Mouse (Mus musculus) olfactory bulb, adult 2 months (tissue): ENCODE results near the gene Adap1. TPM values are rescaled to one million over a fixed set of nuclear protein-coding genes. Genes with fewer than 3 reads are reported as not detected.

Experiments
- H3K27ac ChIP-seq: fragments of 200-500 bp; 2 replicates; pipeline ENCODE4 v1.5.1; 2012; ENCODE audit warnings: low read depth, low read length; ENCODE audit not compliant: insufficient read depth
- H3K4me1 ChIP-seq: fragments of 200-500 bp; 2 replicates; pipeline ENCODE4 v1.6.1; 2012; ENCODE audit warnings: low read length; ENCODE audit not compliant: control insufficient read depth, insufficient read depth
- H3K4me3 ChIP-seq: fragments of 200-500 bp; 2 replicates; pipeline ENCODE4 v1.5.1; 2012; ENCODE audit warnings: mild to moderate bottlenecking, low read depth, low read length, moderate library complexity; ENCODE audit not compliant: insufficient read depth
- CTCF ChIP-seq: fragments of 200-500 bp; IDR thresholded peaks from 2 replicates; pipeline ENCODE4 v1.5.1; 2012; ENCODE audit warnings: low read depth, mild to moderate bottlenecking, low read length, moderate library complexity; ENCODE audit not compliant: insufficient read depth
- POLR2A ChIP-seq: fragments of 200-500 bp; IDR thresholded peaks from 2 replicates; pipeline ENCODE4 v1.6.1; 2012; ENCODE audit warnings: mild to moderate bottlenecking, low read depth, low read length, moderate library complexity; ENCODE audit not compliant: insufficient read depth
- WGBS: fragments of 180-500 bp; shearing (Covaris S2); methylation state at CpG from one replicate; pipeline ENCODE4 v1.1.7; 2018; 5-methylcytosine and 5-hydroxymethylcytosine counted together
- polyA plus RNA-seq: library from polyadenylated mRNA; stranded (reverse); fragments of >200 nt; gene quantifications from 2 replicates; pipeline ENCODE4 v1.2.4, GENCODE M21; 2012; ENCODE audit warnings: low replicate concordance; ENCODE audit not compliant: missing spikeins, insufficient read depth, insufficient read length

Adap1 gene
- polyA plus RNA-seq, 1 experiment: not detected

GRCm38 (mm10) chr5:139254938-139255337 is 70.5 kb downstream of the Adap1 start:
- 80% methylated on average over 6 of the region's 6 CpGs for WGBS
- TF ChIP-seq POLR2A (no peak), CTCF (no peak)
- Histone ChIP-seq H3K4me3 (no peak overlapping the region), H3K27ac (no peak overlapping the region), H3K4me1 (peaks cover 26% of the 10 kb centered on the region)

DNA sequence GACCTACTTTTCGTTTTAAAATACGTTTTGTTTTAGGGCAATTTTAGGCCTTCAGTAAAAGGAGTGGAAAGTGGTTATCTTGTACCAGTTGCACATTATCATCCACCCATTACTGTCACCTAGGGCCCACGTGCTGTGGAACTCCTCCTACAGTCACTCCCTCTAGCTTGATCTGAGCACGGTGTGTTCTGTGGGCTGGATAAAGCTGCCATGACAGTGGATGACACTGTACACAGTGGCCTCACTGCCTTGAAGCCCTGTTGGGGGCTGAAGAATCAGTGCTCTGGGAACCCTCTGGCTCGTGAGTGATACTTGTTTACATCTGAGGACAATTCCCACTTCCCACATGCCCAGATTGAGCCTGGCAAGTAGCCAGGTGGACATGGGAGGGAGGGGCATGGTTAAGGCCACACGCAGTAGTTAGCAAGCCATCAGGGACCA is 72.1 kb downstream of the Adap1 start:
- 1% methylated on average over 6 of the region's 6 CpGs for WGBS
- Histone ChIP-seq H3K27ac (no peak overlapping the region; the same call in 1 of the 2 replicates), H3K4me1 (peaks cover 24% of the 10 kb centered on the region), H3K4me3 (peak overlapping the region; percentile 89)
- no peak for TF ChIP-seq POLR2A
- TF ChIP-seq CTCF: no peak

GRCm38 (mm10) chr5:139252910-139253245 is 72.5 kb downstream of the Adap1 start:
- peak overlapping the region; percentile 18 for H3K27ac ChIP-seq
- H3K4me3 ChIP-seq: peak overlapping the region; percentile 89
- H3K4me1 ChIP-seq: peaks cover 24% of the 10 kb centered on the region
- WGBS: under 1% methylated on average over 7 of the region's 7 CpGs
- TF ChIP-seq POLR2A (no peak), CTCF (no peak)

DNA sequence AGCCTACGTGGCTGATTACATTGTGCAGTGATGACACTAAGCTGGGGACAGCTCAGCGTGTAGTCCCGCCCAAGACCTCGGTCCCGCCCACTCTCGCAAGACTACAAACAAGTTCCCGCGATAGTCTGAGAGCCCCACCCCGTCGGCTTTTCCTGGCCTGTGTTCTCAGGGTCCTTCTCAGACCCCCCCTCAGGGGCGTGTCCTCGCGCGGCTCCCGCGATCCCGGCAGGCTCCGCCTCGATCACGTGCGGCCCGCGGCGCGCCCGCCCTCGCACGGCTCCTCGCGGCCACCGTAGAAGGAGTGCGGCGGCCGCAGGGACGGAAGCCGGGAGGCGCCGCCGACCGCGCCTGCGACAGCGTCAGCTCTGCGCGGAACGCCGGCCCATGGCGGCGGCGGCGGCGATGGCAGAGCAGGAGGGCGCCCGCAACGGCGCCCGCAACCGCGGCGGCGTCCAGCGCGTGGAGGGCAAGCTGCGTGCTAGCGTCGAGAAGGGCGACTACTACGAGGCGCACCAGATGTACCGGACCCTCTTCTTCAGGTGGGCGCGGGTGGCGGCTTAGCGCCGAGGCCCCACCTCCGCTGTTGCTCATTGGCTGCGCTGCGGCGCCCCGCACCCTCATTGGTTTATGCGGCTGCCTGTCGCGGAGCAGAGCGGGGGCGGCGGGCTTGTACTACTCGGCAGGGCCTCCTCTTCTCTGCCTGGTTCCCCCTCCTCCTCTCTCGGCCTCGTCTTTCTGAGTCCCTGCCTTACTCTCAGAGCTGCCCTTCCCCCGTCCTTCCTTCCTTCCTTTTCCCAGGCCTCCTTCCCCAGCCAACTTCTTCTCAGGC is 73.1 kb downstream of the Adap1 start, which contains the start of gene Get4:
Get4 (plus strand) TSS at position 244 of the 829 bp plus-strand sequence.
- peak within 1 kb of the TSS; percentile 89 for H3K4me3 ChIP-seq
- H3K27ac ChIP-seq: peak within 1 kb of the TSS; percentile 95
- peak; percentile 30; the same call in 1 of the 2 replicates for TF ChIP-seq POLR2A
- TF ChIP-seq CTCF: no peak
- under 1% methylated on average over 90 of the region's 90 CpGs for WGBS
- H3K4me1 ChIP-seq: peaks cover 23% of the 10 kb centered on the region

DNA sequence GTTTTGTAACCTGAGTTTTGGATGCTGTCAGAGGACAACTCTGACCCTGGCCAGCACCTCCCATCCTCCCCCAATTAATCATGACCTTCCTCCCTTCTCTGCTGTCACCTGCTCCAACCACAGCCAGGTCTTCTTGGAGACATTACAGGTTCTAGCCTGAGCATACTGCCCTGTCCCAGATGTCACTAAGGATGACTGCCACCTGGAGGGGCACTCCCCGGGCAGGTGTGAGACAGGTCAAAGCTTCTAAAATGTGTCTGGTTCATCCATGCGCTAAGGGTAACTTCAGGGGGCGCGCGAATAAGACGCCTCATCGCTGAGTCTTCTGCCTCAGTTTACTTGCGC is 73.7 kb downstream of the Adap1 start:
- under 1% methylated on average over 8 of the region's 8 CpGs for WGBS
- TF ChIP-seq POLR2A (no peak), CTCF (no peak)

DNA sequence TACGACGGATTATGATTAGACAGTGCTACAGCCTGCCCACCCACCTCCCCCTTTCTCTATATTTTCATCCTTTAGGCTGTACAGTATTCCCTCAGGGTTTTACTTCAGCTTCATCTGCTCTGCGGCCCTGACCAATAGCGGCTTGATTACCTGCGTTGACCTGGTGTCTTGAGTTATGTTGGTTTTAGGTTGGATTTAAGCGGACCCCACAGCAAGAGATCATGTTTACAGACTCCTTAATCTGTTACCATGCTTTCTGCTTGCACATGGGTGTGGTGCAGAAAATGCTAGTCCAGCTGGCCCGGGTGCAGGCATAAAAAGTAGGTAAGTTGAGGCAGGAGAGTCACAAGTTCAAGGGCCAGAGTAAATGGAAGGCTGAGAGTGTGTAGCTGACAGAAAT is 74.1 kb downstream of the Adap1 start:
- TF ChIP-seq POLR2A (no peak), CTCF (no peak)
- Histone ChIP-seq H3K4me1 (peaks cover 19% of the 10 kb centered on the region), H3K27ac (peak overlapping the region; percentile 85; the same call in 1 of the 2 replicates), H3K4me3 (no peak overlapping the region)
- WGBS: 80% methylated on average over 7 of the region's 7 CpGs

More for the DNA sequence above, 73.7 kb downstream of the Adap1 start:
- Histone ChIP-seq H3K4me3 (peak overlapping the region; percentile 89), H3K4me1 (peaks cover 19% of the 10 kb centered on the region), H3K27ac (peak overlapping the region; percentile 85)

DNA sequence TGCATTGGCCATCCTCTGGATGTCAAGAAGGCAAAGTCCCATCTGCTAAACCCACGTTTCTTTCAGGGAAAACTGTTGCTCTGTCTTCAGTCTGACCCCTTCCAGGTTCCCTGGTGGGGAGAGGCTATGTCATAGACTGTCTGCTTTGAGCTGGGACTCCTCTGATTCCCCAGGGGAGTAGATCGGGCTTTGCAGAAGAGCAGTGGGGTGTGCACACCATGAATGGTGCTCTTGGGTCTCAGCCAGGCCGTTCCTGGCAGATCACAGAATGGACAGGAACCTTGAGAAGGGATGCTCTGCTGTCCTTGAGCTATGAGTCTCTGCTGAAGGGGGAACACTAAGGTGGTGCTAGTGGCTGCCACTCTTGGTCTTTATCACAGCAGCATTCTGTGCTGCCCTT is 76.6 kb downstream of the Adap1 start:
- WGBS: 60% methylated on average over 3 of the region's 3 CpGs
- peaks cover 8% of the 10 kb centered on the region for H3K4me1 ChIP-seq
- H3K4me3 ChIP-seq: no peak overlapping the region
- no peak for TF ChIP-seq CTCF
- TF ChIP-seq POLR2A: no peak
- H3K27ac ChIP-seq: no peak overlapping the region

- no peak for TF ChIP-seq POLR2A
- no peak for TF ChIP-seq CTCF
- H3K27ac ChIP-seq: no peak overlapping the region
- H3K4me3 ChIP-seq: no peak overlapping the region
- WGBS: 93% methylated on average over 3 of the region's 3 CpGs
- H3K4me1 ChIP-seq: peaks cover 3% of the 10 kb centered on the region; the same call in 1 of the 2 replicates
Measured at GRCm38 (mm10) chr5:139247767-139248166, 77.7 kb downstream of the Adap1 start.

- 80% methylated on average over 1 of the region's 1 CpGs for WGBS
- Histone ChIP-seq H3K4me1 (no peaks in the 10 kb centered on the region), H3K27ac (no peak overlapping the region), H3K4me3 (no peak overlapping the region)
- TF ChIP-seq POLR2A: no peak
- TF ChIP-seq CTCF: no peak
Measured at GRCm38 (mm10) chr5:139243384-139243783, 82.0 kb downstream of the Adap1 start.
